Mouse (Mus musculus): Measurements from ENCODE around the gene Gcn1l1. TPM values are rescaled to one million over a fixed set of nuclear protein-coding genes. Genes with fewer than 3 reads are reported as not detected.

Gcn1l1 gene
- polyA plus RNA-seq, 1 experiment from 2014 or later, result 39.6 TPM

- H3K4me1 ChIP-seq (ENCODE audit: control insufficient read depth, insufficient read depth, low read length), result no peaks in the 10 kb centered on the region
- no peak overlapping the region for H3K4me2 ChIP-seq (ENCODE audit: low read depth, severe bottlenecking)
- ATAC-seq (ENCODE audit: insufficient number of reproducible peaks, low FRiP score, low TSS enrichment, low read depth) (no peak), DNase-seq (ENCODE audit: low spot score) (no peak)
- no peaks in the 10 kb centered on the region for H3K27me3 ChIP-seq (ENCODE audit: control insufficient read depth, insufficient read depth, low read length)
- no peaks in the 10 kb centered on the region for H3K9me3 ChIP-seq (ENCODE audit: control insufficient read depth, low read length)
- H3K36me3 ChIP-seq (ENCODE audit: control insufficient read depth, insufficient read depth, low read length), result no peaks in the 10 kb centered on the region
- no peak overlapping the region for H3K9ac ChIP-seq (ENCODE audit: low read length)
- 9% methylated on average over 7 of the region's 7 CpGs for whole genome bisulfite sequencing
- no peak overlapping the region for H3K4me3 ChIP-seq (ENCODE audit: low read depth, low read length)
- no peak overlapping the region for H3K27ac ChIP-seq (replicated peaks; ENCODE audit: low read depth, low read length)
Measured at GRCm38 (mm10) chr5:115667894-115668293, 102.8 kb downstream of the Gcn1l1 start.

GRCm38 (mm10) chr5:115668986-115669385 lies 103.9 kb downstream of the Gcn1l1 start:
- WGBS, result 87% methylated on average over 12 of the region's 12 CpGs
- H3K9me3 ChIP-seq (ENCODE audit: control insufficient read depth, low read length), result no peaks in the 10 kb centered on the region
- no peak overlapping the region for H3K4me2 ChIP-seq (ENCODE audit: low read depth, severe bottlenecking)
- H3K4me3 ChIP-seq (ENCODE audit: low read depth, low read length), result no peak overlapping the region
- no peaks in the 10 kb centered on the region for H3K36me3 ChIP-seq (ENCODE audit: control insufficient read depth, insufficient read depth, low read length)
- DNase-seq (ENCODE audit: low spot score) (no peak), ATAC-seq (ENCODE audit: insufficient number of reproducible peaks, low FRiP score, low TSS enrichment, low read depth) (no peak)
- H3K9ac ChIP-seq (ENCODE audit: low read length), result no peak overlapping the region
- no peaks in the 10 kb centered on the region for H3K27me3 ChIP-seq (ENCODE audit: control insufficient read depth, insufficient read depth, low read length)
- H3K27ac ChIP-seq (replicated peaks; ENCODE audit: low read depth, low read length), result no peak overlapping the region
- no peaks in the 10 kb centered on the region for H3K4me1 ChIP-seq (ENCODE audit: control insufficient read depth, insufficient read depth, low read length)

GRCm38 (mm10) chr5:115669974-115670373 lies 104.9 kb downstream of the Gcn1l1 start:
- H3K9ac ChIP-seq (ENCODE audit: low read length), result no peak overlapping the region
- no peaks in the 10 kb centered on the region for H3K4me1 ChIP-seq (ENCODE audit: control insufficient read depth, insufficient read depth, low read length)
- no peak overlapping the region for H3K27ac ChIP-seq (replicated peaks; ENCODE audit: low read depth, low read length)
- 88% methylated on average over 11 of the region's 11 CpGs for WGBS
- ATAC-seq (ENCODE audit: insufficient number of reproducible peaks, low FRiP score, low TSS enrichment, low read depth) (no peak), DNase-seq (ENCODE audit: low spot score) (no peak)
- no peaks in the 10 kb centered on the region for H3K27me3 ChIP-seq (ENCODE audit: control insufficient read depth, insufficient read depth, low read length)
- H3K4me3 ChIP-seq (ENCODE audit: low read depth, low read length), result no peak overlapping the region
- no peaks in the 10 kb centered on the region for H3K9me3 ChIP-seq (ENCODE audit: control insufficient read depth, low read length)
- H3K36me3 ChIP-seq (ENCODE audit: control insufficient read depth, insufficient read depth, low read length), result no peaks in the 10 kb centered on the region
- no peak overlapping the region for H3K4me2 ChIP-seq (ENCODE audit: low read depth, severe bottlenecking)

- Histone ChIP-seq H3K36me3 (ENCODE audit: control insufficient read depth, insufficient read depth, low read length) (no peaks in the 10 kb centered on the region), H3K4me1 (ENCODE audit: control insufficient read depth, insufficient read depth, low read length) (no peaks in the 10 kb centered on the region), H3K27me3 (ENCODE audit: control insufficient read depth, insufficient read depth, low read length) (no peaks in the 10 kb centered on the region), H3K9ac (ENCODE audit: low read length) (no peak overlapping the region), H3K4me3 (ENCODE audit: low read depth, low read length) (no peak overlapping the region), H3K27ac (replicated peaks; ENCODE audit: low read depth, low read length) (no peak overlapping the region), H3K9me3 (ENCODE audit: control insufficient read depth, low read length) (no peaks in the 10 kb centered on the region), H3K4me2 (ENCODE audit: low read depth, severe bottlenecking) (no peak overlapping the region)
- DNase-seq (ENCODE audit: low spot score) (no peak), ATAC-seq (ENCODE audit: insufficient number of reproducible peaks, low FRiP score, low TSS enrichment, low read depth) (no peak)
- 67% methylated on average over 2 of the region's 2 CpGs for WGBS
Measured at GRCm38 (mm10) chr5:115670406-115670805, 105.4 kb downstream of the Gcn1l1 start.

GRCm38 (mm10) chr5:115671846-115672245 lies 106.8 kb downstream of the Gcn1l1 start:
- H3K4me2 ChIP-seq (ENCODE audit: low read depth, severe bottlenecking), result no peak overlapping the region
- H3K4me3 ChIP-seq (ENCODE audit: low read depth, low read length), result no peak overlapping the region
- DNase-seq (ENCODE audit: low spot score) (no peak), ATAC-seq (ENCODE audit: insufficient number of reproducible peaks, low FRiP score, low TSS enrichment, low read depth) (no peak)
- no peaks in the 10 kb centered on the region for H3K36me3 ChIP-seq (ENCODE audit: control insufficient read depth, insufficient read depth, low read length)
- WGBS, result 68% methylated on average over 8 of the region's 8 CpGs
- H3K4me1 ChIP-seq (ENCODE audit: control insufficient read depth, insufficient read depth, low read length), result no peaks in the 10 kb centered on the region
- no peaks in the 10 kb centered on the region for H3K9me3 ChIP-seq (ENCODE audit: control insufficient read depth, low read length)
- no peak overlapping the region for H3K27ac ChIP-seq (replicated peaks; ENCODE audit: low read depth, low read length)
- no peak overlapping the region for H3K9ac ChIP-seq (ENCODE audit: low read length)
- no peaks in the 10 kb centered on the region for H3K27me3 ChIP-seq (ENCODE audit: control insufficient read depth, insufficient read depth, low read length)

Small RNA genes lying within 50 kb of the gene (microRNA-seq; reads per million reads assigned to microRNA genes)
- not detected for gene Mir7029
- not detected for gene Mir7030

Other genes with a start within 250 kb of the Gcn1l1 start
- gene Srsf9, start 238.1 kb upstream of the Gcn1l1 start, polyA plus RNA-seq (2014; fragmentation: Nextera tagmentation; extraction: Ambion mirVana), result 417 and 433 TPM in 2 replicates
- gene Gatc, start 224.1 kb upstream of the Gcn1l1 start, polyA plus RNA-seq (2014; fragmentation: Nextera tagmentation; extraction: Ambion mirVana), result 42.5 and 46.7 TPM in 2 replicates
- gene Triap1, start 224.0 kb upstream of the Gcn1l1 start, polyA plus RNA-seq (2014; fragmentation: Nextera tagmentation; extraction: Ambion mirVana), result 59.8 and 64.4 TPM in 2 replicates
- gene Cox6a1, start 216.3 kb upstream of the Gcn1l1 start, polyA plus RNA-seq (2014; fragmentation: Nextera tagmentation; extraction: Ambion mirVana), result 712 and 734 TPM in 2 replicates
- gene Msi1, start 135.7 kb upstream of the Gcn1l1 start, polyA plus RNA-seq (2014; fragmentation: Nextera tagmentation; extraction: Ambion mirVana), result 45.9 and 48.3 TPM in 2 replicates
- gene Pla2g1b, start 99.0 kb upstream of the Gcn1l1 start, polyA plus RNA-seq (2014; fragmentation: Nextera tagmentation; extraction: Ambion mirVana), result not detected in 2 replicates
- gene Sirt4, start 80.5 kb upstream of the Gcn1l1 start, polyA plus RNA-seq (2014; fragmentation: Nextera tagmentation; extraction: Ambion mirVana), result 19.2 and 19.7 TPM in 2 replicates
- gene Pxn, start 58.6 kb upstream of the Gcn1l1 start, polyA plus RNA-seq (2014; fragmentation: Nextera tagmentation; extraction: Ambion mirVana), result 13.5 and 17.7 TPM in 2 replicates
- gene Rplp0, start 5.8 kb upstream of the Gcn1l1 start, polyA plus RNA-seq (2014; fragmentation: Nextera tagmentation; extraction: Ambion mirVana), result 1,447 and 1,526 TPM in 2 replicates
- gene Rab35, start 66.7 kb downstream of the Gcn1l1 start, polyA plus RNA-seq (2014; fragmentation: Nextera tagmentation; extraction: Ambion mirVana), result 17.0 and 17.9 TPM in 2 replicates
- gene Bicdl1, start 166.4 kb downstream of the Gcn1l1 start, polyA plus RNA-seq (2014; fragmentation: Nextera tagmentation; extraction: Ambion mirVana), result 6.9 TPM in 2 replicates